Mouse (Mus musculus) cerebral cortex, adult 2 months (tissue): ENCODE results near the gene Emc8.

ENCODE experiments used
- WGBS: fragments of 180-500 bp; shearing (Covaris S2); methylation state at CpG from one replicate; pipeline ENCODE4 v1.1.7; 2018; 5-methylcytosine and 5-hydroxymethylcytosine counted together

Emc8 gene

DNA sequence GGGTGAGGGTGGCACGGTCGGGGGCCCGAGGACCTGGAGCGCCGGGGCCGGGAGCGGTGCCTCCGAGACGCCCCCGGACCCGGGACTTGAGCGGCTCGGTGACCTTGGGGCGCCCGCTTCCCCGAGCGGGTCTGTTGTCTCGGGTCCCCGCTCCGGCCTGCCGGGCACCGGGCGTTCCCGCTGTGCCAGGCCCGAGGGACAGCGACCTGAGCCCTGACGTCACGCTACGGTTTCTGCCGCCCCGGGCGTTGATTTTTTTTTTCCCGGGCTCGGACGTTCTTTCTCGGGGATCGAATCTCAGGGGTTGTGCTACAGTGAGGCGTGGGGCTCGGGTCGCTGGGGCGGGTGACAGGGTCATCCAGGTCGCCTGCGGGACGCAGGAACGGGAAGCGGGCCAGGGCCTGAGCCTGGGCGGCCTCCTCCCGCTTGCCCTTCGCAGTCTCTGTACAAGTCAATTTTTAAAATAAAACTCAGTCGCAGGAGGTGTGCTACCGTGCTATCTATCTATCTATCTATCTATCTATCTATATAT, at the start of gene Emc8:
Gene Emc8 (minus strand): TSS at position 200 of the 532 bp plus-strand sequence.
- under 1% methylated on average over 51 of the region's 51 CpGs for WGBS

DNA sequence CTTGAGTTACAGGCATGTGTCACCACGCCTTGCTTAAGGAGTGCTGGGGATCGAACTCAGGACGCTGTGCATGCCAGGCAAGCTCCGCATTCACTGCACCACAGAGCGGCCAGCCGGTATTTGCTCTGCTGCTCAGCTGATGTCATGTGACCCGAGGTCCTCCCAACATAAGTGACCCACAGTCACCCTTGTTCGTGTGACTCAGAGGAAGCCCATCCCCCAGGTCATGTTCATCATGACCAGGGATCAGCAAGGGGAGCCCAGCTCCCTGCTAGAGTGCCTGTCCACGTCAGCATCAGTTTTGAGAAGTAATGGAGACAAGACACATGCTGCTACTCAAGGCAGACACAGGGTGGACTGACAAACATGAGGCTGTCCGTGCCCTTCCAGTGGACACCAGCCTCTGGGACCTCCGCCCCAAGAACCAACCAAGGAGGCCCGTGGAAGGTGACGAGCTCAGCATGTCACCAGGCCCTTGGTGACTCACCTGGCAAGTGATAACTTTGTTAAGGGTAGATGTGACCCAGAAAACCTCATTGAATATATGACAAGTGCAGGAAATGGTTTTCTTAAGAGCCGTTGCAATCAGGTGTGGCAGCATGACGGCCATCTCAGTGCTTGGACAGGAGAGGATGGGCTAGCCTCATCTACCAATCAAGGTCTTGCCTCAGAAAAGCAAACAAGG, 47.8 kb upstream of the Emc8 start:
- WGBS: 89% methylated on average over 15 of the region's 15 CpGs

DNA sequence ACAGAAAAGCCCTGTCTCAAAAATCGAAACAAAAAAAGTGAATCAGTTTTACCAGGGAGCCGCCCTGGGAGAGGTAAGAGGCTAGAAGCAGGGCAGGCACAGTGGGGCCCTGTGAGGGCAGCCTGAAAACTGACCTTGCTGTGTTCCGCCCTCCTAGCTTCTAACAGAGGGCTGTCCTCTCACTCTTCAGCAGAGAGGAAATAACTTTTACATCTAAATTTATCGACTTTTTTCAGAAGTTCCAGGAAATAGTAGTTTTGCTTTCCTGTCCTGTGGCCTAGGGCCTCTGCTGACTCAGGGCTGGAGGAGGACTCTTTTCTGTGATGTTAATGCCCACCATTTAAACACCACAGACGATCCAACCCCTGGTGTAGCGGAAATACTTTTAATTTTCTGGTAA, 46.8 kb upstream of the Emc8 start:
- WGBS: 75% methylated on average over 6 of the region's 6 CpGs

DNA sequence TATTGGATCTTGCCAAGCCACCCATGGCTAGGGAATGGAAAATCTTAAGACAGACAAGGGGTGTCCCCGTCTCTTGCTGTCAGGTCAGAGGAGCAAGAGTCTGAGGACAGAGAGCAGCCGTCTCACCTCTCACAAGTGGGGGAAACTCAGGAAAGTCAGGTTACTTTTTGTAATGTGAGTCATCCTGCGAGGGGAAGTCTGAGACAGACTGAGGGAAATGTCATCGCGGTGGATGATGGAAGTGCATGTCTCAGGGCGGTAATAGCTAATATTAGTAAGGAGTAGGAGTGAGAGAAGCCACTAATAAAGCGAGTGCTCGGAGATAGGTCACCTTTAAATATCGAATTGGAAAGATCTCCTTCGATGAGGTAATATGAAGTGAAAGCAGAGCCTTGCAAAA, 40.8 kb upstream of the Emc8 start:
- 75% methylated on average over 10 of the region's 10 CpGs for WGBS

DNA sequence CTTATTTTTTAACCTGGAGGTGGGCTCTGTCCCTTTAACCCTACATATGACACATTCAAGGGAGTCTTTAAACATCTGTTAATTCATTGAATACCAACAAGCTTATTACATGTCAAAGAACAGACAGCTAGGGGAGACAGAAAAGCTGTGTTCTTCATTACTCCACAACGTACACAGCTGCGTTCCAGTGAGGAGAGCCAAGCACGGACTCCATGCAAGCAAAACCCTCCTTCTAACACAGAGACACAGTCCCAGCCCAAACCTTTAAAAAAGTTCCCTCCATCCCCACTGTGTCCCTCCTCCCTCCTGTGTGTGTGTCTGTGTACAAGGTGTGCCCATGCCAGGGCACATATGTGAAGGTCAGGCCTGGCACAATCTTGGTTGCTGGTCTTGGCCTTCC, 37.8 kb upstream of the Emc8 start:
- 91% methylated on average over 3 of the region's 3 CpGs for WGBS

DNA sequence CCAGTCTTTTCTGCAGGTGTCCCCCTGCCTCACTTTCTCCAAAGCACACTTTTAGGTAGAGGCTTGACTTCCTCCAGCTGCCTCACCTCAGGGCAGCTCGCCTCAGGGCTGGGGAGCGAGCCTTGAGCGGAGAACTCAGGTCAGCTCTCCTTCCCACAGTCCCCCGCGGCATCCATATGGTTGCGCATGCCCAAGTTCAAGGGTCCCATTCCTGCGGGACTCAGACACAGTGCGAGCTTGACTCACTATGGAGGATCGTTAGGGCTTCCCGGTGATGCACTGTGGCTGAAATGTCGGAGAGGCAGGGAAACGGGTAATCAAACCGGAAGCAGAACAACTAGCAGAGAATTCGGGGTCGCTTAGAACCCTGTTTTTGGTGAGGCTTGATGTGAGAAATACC, 36.8 kb upstream of the Emc8 start:
- 91% methylated on average over 15 of the region's 15 CpGs for WGBS

DNA sequence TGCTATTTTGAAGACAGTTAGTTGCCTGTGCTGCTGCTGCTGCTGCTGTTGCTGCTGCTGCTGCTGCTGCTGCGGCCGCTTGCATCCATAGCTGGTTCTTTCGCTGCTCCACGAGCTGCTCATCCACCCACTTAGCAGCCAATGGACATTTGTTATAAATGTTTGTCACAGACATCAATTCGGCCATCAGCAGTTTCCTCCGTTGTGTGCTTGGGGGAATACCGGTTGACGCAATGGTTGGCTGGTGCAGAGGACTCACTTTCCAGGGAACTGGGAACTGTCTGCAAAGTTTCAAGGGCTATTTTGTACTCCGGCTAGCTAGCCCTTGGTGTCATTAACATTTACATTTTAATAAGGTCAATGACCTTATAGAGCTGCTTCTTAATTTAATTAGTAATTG, 35.8 kb upstream of the Emc8 start:
- 86% methylated on average over 9 of the region's 9 CpGs for WGBS

DNA sequence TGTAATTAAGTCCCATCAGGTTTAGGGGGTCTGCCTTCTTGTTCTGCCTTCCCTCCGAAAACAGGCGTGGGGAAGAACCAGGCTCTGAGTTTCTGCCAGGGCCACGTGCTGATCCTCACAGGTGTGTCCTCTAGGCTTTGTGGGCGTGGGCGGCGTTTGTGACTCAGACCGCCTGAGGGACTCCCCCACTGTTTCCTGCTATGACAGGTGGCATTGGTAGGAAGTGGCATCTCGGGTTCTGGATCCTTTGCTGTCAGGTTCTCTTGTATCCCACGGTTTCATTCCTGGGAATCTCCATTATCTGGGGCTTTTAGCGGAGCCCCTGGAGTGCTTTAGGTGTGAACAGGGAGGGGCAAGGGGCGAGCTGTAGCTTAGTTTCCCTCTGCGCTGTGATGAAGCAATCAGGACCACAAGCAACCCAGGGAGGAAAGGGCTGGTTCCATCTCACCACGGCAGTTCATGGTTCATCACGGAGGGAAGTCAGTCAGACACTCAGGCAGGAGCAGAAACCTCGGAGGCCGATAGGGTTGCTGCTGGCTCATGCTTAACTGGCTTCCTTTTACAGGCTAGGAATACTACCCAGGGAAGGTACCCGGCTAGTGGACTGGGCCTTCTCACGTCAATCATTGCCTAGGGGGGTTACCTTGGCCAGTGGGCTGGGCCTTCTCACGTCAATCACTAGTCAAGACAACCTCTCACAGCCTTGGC, 33.5 kb upstream of the Emc8 start:
- WGBS: 68% methylated on average over 19 of the region's 19 CpGs

DNA sequence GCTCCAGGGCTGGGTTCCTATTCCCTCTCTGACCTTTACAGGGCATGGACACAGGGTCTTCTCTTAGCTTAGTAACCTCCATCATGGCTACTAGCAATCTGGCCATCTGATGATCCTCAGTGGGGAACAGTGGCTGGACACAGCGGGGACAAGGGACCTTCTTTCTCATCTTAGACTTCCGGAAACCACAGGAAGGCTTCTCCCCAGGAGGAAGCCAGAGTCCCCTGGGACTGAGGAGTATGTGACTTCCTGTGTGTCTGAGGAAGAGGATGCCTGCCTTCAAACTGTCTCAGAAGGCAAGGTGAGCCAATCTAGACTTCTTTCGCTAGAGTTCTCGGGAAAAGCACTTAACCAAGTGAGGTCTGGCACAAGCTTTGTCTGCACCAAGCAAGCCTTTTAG, 31.7 kb upstream of the Emc8 start:
- 77% methylated on average over 4 of the region's 4 CpGs for WGBS

DNA sequence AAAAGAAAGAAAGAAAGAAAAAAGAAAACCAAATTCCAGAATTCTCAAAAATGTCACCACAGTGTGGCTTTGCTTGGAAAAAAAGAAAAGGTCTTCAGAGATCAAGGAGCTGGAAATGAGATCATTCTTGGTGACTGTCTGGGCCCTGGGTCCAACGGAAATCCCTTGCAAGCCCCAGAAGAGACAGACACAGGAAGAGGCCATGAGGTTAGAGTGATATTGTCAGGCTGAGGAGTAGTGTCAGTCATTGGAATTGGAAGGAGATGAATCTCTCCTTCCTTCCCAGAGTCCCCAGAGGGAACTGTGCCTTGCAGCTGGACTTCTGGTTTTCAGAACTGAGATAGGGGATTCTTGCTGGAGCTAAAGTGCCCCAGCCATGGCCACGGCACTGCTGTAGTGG, 31.2 kb upstream of the Emc8 start:
- 74% methylated on average over 2 of the region's 2 CpGs for WGBS

DNA sequence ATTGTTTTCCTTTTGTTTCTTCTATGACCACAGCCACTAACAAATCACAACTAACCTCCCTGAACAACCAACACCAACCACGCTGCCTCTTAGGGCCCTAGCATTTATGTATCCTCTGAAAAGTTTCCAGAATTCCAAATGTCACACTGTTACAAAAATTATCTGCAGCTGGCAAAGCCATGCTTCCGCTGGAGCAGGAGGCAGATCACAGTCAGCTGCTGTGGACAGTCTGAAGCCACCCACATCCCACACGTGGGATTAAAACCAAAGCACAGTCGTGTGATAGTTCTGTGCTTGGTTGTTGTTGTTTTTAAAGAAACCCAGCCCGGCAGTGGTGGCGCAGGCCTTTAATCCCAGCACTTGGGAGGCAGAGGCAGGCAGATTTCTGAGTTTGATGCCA, 30.7 kb upstream of the Emc8 start:
- 60% methylated on average over 6 of the region's 6 CpGs for WGBS

DNA sequence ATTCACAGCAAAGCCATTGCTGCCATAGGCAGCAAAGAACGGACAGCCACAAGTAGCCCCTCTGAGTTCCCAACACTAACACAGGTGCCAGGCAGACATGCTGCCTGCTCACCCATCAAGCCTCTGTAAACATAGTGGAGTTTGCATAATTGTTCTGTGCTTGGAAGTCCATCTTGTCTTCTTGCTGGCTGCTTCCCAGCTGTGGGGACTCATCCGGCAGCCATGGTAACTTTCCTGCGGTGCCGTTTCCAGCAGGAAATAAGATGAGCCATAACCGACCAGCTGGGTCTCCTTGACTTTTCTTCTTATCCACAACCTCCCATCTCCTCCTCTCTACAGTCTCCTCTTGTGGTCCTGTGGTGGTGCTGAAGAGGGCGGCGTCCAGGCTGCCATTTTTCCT, 30.1 kb upstream of the Emc8 start:
- WGBS: 67% methylated on average over 7 of the region's 7 CpGs

DNA sequence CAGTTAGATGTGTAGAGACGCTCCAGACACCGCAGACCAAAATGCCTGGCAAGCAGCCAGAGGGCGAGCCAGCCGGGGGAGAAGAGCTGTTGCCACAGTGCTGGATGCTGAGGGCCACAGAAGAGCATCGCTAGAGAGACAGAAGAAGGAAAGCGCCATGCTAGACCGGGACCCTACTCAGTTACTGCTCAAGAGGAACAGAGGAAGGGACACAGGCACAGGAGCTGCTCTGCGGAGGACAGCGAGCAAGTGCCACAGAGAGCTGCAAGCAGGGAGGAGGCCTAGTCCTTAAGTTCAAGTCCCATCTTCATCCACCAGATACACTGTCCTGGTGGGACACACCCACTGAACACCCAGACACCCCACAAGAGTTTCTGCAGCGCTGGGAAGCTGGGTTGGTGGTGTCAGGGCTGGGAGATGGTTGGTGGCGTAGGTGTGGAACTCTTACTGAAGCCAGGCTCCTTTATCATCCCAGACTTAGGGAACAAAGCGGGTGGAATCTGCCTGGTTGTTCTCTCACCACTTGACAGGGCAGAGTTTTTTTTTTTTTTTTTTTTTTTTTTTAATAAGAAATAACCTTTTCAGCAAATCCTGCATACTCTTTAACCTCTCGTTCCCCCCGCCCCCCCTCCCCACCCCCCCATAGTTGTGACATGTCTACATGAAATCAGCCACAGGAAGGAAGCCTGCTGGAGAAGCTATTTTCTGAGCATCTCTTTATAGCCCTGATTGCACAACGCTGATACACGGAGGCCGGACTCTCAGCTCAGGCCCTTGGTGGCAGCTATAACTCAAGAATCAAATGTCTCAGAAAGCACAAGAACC, 29.0 kb upstream of the Emc8 start:
- WGBS: 62% methylated on average over 17 of the region's 17 CpGs

DNA sequence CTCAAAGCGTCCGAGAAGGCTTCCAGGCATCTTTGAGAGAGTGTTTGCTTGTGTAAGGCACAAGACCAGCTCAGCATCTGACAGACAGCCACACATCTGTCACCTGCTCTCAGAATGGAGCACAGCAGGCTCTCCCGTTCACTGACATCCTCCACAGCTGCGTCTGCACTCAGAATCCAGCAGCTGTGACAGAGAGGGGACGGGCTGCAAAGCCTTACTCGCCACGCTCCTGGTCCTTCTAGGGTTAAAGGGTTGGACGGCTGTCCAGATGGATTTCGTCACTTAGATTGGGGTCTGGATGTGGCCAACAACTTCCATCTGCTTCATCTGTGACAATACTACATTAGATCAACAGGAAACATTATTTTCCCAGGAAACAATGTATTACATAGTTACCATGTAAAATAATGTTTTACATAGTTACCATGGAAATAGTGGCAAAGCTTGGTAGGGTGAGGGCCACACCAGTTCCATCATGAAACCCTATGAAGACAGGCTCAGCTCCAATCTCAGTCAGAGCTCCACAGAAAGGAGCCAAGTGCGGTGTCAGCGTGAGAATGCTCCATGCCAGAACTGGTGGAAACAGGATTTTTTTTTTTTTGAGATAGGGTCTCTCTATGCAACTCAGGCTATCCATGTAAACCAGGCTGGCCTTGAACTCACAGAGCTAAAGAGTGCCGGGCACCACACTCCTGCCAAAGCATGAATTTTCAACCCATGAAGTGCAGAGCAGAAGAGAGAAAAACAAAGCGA, 28.2 kb upstream of the Emc8 start:
- 51% methylated on average over 13 of the region's 13 CpGs for WGBS

DNA sequence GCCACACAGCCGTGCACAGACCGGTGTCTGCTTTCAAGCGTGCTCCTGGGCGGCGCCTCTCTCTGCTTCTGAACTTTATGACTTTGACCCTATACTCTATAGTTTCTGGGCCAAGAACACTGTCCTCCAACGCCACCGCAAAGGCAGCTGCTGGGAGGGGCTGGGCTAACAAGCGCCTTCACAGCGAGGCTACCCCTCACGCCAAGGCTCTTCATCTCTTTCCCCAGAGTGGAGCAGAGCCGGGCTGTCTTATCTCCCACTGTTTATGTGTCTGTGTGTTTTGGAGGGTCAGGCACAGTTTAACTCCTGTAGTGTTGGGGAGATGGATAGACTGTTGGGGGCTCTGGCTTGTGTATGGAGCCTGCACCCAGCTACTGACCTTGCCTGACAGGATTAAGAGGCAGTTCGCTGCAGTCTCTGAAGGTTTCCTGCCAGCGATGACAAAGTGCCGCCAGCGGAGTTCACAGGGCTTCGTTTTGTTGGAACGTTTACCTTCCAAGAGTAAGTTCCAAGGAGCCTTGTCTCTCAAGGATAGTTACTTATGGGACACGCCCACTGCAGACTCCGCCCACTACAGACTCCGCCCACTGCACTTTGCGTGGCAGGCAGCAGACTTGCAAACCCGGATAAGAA, 25.6 kb upstream of the Emc8 start:
- 64% methylated on average over 22 of the region's 22 CpGs for WGBS

DNA sequence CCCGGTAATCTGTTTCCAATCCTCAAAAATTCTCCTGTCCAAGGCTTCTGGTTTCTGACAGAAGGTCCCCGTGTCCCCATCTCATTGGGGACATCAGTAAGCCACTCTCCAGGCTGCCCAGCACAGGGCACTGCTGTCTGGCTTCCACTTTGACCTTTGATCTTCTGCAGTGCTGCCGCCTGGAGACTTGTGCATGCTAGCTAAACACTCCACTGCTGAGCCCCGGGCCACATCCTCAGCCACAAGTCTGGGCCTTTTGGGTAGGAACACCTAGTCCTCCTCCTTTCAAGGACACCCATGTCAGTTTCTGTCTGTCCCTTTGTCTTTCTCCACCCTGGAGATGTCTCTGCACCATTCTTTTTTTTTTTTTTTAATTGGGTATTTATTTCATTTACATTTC, 24.6 kb upstream of the Emc8 start:
- WGBS: 86% methylated on average over 4 of the region's 4 CpGs

DNA sequence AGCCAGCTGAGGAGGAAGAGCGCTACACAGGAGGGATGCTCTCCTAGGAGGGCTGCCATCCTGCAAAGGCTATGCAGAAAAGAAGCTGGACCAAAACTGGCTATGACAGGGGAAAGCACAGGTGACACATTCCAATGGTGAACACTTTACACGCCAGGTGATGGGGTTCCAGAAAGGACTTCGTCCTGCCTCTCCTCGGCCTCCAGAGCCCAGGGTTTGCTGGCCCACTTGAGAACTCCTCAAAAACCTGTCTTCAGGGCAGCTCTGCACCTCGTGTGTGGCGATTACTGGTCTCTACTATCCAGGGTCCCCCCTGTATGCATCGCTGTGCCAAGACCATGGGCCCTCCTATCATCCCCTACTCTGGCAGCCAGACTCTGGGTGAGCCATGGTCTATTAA, 20.1 kb upstream of the Emc8 start:
- WGBS: 92% methylated on average over 7 of the region's 7 CpGs

DNA sequence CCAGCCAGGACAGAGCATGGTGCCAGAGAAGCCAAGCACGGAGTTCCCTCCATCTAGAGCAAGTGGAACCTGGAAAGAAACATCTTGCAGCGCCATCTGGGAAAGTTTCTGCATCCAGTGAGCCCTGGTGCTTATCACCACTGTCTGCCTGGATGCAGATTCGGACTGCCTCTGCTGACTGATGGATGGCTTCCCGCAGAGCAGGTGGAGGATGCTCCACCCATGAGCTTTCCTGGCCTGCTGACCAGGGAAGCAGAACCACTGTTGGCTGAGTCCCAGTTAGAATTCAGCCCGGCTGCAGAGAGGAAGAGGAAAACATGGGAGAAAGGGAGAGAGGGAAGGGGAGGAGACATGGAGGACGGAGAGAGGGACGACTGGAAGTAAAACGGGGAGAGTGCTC, 19.4 kb upstream of the Emc8 start:
- WGBS: 81% methylated on average over 8 of the region's 8 CpGs

DNA sequence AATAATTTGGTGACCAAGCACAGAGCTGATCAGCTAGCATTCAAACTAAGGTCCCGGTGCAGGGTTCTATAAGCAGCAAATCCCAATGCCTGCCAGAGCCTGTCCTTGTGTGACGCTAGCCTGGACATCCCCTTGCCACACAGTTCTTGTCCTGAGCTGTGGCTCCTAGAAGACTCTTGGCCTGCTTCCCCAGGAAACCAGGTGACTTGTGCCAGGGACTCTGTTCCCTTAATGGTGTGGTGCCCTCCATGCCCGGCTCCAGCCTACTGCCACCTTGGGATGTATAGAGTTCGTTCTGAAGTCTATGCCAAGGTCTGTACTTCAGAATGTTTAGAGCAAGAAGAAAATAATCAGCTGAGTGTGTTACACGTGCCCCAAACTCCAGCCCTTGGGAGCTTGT, 18.2 kb upstream of the Emc8 start:
- WGBS: 80% methylated on average over 5 of the region's 5 CpGs

DNA sequence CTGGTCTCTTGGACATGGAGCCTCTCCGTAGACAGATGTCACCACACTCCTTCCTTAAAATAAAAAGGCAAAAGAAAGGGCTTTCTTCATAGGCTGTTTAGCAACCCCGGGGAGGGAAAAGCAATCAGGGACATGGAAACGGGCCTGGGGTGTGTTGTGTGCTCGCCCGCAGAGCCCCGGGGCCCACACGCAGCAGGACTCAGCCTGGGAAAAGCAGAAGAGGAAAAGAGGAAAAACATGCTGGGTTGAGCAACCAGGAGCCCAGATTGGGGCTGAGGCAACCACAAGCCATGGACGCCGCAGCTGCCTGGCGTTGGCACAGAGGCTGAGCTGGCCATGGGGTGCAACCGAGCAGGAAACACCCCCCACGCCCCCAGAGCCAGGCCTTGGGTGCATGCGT, 17.7 kb upstream of the Emc8 start:
- 77% methylated on average over 13 of the region's 13 CpGs for WGBS

DNA sequence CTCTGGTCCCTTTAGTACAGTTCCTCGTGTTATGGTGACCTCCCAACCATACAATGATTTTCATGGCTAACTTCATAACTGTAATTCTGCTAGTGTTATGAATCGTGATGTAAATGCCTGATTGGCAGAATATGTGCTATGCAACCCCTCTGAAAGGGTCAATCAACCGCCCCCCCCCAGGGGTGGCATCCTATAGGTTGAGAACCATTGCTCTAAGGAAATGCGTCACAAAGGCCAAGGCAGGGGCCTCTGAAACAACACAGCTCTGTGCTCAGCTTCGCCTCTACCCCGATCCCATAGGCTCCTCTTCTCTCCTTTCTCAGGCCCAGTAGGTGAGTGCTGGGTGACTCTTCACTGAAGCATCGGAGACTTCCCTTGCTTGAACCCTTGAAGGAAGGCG, 17.2 kb upstream of the Emc8 start:
- 87% methylated on average over 8 of the region's 8 CpGs for WGBS
